Mouse (Mus musculus): Measurements from ENCODE around the gene 1700113H08Rik.

The 1700113H08Rik gene

DNA sequence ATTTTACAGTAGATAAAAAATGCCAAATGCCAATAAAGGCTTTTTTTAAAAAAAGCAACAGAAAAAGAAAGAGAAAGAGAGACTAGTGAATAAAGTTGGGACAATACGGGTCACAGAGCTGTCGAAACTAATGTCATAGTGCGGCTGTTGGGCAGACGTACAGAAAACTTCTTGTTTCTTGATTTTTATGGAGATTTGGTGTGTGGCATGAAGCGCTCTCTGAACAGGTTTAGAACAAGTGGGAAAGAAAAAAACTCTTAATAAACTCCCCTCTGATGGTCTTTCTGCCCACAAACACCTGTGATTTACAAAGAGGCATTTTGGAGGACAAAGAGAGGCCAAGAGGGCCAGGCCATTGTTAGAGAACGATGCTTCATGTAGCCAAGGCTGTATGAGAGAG lies 1.6 kb downstream of the 1700113H08Rik start:
- no peak for DNase-seq (ENCODE audit: low spot score)

DNA sequence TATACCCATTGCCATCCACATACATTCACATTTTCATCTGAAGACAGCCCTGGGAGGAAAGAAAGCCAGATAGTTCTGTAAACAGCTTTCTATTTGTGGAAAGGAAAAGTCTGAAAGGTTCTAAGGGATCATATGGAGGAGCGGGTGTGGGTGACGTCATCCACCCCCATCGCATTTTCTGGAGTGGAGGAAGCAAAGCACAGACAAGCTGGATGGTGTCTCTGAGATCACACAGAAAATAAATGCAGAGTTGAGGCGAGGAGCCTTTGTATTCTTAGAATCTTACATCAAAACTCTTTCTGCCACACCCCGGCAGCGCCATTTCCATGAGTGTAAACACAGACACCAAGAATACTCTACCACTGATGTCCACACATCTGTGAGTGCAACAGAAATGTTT lies 26.4 kb downstream of the 1700113H08Rik start:
- no peak for DNase-seq (ENCODE audit: low spot score)

DNA sequence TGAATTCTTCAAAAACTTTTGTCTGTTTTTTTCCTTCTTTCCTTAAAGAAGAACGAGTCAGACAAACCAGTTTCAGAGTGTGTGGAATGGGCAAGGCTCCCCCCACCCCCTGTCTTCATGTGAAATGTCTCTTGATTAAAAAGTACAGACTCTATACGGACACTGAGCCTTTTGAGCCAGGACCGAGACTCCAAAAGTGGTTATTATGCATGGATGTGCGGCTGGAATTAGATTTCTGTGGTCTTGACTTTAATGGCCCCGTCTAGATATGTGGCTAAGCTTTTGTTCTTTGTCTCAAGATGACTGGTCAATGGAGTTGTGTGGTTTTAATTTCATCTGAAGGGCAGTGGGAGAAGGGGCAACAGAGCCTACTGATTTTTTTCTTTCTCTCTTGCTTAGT lies 29.8 kb downstream of the 1700113H08Rik start:
- no peak for DNase-seq (ENCODE audit: low spot score)

DNA sequence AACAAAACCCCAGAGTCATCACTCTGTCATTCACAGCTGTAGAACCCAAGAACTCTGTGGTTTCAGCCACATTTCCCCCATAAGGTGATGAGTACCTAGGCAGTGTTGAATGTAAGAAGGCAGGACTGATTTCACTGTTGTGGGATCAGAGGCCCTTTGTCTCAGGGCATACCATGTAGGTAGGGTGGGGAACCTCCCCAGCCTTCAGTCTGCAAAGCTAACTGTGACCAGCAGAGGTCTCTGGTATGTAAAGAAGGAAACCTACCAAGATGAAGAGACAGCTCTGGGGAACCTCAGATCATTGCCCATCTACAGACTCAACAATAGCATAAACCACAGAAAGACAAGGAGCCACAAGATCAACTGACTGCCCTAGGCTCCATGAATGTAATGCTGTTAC lies 36.4 kb downstream of the 1700113H08Rik start:
- no peak for DNase-seq (ENCODE audit: low spot score)

DNA sequence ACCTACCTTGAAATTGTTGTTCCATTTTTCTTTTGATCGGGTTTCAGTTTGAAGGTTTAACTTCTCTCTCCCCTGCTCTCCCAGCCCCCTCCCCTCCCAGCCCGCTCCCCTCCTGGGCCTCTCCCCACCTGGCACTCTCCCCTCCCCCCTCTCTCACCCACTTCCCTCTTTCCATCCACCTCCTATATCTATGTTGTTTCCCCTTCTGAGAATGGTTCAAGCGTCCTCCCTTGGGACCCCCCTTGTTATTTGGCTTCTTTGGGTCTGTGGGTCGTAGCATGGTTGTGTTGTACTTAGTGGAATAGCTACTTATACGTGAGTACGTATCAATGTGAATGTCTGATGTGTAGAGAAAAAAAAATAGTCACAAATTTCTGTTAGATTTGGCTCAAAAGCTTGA lies 40.9 kb downstream of the 1700113H08Rik start:
- no peak for DNase-seq (ENCODE audit: low spot score)

DNA sequence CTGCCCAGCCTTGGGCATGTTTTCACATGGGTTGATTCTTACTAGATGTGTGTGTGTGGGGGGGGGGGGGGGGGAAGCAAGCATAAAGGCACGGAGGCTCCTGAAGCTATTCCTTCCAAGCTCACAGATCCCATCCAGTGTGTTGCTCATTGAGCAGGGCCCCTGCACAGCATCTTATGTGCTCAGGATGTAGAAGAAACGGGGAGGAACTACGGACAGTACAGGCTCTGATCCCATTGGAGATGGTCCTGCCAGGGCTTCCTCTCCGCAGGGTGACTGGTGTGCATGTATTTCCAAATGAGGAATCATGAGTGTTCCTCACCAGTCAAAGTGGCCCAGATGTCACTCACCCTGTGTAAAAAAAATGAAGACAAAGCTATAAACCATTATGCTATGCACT lies 42.8 kb downstream of the 1700113H08Rik start:
- no peak for DNase-seq (ENCODE audit: low spot score)

DNA sequence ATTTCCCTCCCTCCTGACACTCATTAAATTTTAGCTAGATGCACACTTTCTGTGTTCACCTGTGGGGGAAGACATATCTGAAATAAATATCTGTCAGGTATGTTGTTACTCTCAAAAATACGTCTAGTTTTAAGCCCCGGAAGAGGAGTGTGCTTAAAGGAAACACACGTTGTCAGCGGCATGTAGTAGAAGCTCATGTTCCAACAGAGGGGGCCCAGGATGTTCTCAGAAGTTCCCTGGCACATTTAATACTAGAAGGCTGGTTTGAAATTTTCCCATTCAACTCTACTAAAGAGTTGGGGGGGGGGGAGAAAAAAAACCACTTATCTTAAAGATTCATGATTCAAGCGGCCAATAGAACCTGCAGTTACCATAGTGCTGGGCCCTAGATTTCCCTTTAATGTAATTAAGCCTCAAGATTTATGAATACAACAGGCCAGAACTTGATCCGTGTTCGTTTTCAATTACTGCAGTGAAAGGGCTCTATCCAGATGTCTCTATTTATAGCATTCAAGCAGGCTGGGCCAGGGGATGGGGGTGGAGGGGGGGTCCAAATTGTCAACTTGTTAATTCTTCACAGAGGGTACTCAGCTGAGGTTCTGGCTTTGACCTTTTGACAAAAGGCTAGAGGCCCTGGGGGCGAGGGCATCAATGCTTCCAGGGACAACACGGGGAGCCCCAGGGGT lies 43.6 kb downstream of the 1700113H08Rik start:
- no peak for DNase-seq (ENCODE audit: low spot score)

DNA sequence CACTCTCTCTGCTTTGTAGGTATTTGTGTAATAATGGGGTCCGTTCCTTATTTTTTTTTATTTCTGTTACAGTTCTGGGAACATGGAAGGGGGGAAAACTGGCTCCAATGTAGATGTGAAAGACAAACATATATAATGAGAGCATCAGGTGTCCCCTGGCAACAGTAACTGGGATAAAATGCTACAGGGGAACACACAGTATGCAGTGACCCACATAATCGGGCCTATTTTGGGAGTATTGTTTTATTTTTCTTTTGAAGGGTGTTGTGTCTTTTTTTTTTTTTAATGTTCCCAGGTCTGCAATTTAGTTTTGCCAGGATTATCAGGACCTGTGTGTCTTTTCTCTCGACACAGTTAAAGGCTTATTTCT lies 44.1 kb downstream of the 1700113H08Rik start:
- no peak for DNase-seq (ENCODE audit: low spot score)

DNA sequence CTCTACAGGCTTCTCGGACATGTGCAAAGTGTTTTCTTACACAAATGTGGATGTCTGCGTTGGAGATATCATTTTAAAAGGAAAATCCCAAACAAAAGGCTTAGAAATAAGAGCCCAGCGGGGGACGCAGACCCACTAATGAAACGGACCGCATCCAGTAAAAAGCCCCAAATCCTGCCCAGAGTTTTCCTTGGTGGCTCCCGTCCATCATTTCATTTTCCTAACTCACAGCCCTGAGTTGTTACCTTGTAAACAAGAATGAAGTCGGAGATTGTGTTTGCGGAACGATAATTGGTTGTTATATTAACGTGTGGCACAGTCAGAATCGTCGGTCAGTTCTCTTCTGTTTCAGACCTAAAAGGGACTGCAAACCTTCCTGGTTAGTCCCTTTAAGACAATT lies 44.6 kb downstream of the 1700113H08Rik start:
- DNase-seq (ENCODE audit: low spot score), result no peak

DNA sequence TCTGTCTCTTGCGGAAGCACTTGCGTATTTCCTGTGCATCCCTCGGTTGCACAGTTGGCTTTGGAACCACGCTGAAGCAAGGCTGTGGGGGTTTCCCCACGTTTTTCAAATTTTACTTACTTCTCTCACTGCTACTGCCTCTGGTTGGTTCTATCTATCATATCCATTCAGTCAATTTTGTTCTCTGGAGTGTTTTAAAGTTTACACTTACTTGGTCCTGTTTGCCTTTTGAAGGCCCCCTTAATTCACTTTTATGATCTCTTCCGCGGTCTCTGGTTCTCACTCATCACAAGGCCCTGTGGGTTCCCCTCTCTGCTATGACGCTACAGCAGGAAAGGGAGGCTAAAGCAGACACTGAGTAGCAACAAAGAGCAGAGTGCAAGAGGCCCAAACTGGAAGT lies 45.4 kb downstream of the 1700113H08Rik start:
- DNase-seq (ENCODE audit: low spot score), result no peak

DNA sequence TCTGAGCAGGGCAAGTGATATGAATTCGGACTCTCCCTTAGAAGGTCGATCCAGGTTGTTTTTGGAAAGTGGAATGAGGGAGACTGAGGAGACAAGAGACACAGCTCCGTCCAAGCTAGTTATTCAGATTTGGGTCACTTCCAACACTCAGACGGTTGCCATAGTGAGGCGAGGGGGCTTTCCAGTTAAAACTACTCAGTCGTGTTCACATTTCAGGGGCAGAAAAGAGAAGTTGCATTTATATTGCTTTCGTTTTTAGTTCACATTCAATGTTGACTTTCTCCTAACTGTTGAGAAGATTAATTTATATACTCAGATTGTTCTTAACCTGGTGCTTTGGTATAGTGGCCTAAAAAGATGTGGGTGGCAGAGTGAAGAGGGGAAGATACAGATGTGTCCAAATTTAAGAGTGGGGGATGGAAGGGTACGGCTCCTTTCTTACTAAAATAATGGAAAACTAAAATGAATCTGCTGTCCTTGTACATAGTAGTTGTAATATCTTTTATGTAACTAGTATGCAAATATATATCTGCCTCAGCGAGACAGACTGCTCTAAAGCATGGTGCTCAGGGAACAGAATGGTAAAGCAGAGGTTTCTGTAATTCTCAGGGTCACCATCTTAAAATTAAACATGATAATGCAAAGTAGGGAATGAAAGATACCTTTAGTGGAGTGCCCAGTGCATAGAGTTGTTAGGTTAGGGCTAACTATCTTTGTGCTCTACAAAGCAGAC lies 49.9 kb downstream of the 1700113H08Rik start:
- no peak for DNase-seq (ENCODE audit: low spot score)

DNA sequence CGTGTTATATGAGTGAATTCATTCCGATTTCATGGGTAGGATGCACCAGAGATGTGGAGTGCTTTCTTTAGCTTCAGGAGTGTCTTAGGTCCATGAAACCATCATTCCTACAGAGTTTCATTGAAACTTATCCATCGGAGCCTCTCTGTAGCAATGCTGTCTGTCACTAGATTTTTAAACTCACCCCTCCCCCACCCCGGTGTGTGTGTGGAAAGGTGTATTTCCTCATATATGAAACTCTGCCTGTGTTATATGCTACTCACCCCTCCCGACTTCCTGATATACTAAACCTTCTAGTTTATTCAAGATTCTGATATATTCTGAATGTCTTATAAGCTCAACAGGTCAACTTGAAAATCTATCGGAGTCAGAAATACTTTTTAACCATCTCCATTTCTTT lies 50.5 kb downstream of the 1700113H08Rik start:
- DNase-seq (ENCODE audit: low spot score), result no peak

DNA sequence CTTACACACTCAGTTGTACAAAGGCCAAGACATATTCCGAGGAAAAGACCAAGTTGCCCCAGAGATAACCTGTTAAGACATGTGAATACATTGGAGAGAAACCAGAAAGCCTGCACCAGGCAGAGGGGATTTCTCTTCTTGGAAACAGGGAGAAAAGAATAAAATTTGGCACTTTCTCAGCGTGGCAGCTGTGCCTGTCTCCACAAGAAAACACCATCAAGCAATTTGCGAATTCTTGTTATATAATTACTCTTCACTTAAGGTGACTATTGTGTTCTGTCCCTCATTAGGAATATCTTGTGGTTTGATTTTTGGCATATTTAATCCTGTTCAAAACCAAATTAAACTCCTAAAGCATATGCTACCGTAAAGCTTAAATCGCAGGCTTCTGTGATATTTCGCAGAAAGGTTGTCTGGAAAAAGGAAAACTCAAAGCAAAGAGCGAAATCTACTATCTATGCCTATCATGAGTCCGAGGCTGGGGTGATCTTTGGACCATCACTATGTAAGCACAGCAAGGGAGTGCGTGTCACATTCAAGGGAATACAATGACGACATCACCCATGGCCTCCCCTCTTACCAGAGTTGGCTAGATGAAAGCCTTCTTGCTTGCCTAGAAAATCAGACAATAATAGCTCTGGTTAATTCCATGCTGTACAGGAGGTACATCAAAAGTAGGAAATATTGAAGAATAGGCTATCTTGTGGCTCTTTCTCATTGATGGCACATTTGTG lies 51.4 kb downstream of the 1700113H08Rik start:
- no peak for DNase-seq (ENCODE audit: low spot score)

DNA sequence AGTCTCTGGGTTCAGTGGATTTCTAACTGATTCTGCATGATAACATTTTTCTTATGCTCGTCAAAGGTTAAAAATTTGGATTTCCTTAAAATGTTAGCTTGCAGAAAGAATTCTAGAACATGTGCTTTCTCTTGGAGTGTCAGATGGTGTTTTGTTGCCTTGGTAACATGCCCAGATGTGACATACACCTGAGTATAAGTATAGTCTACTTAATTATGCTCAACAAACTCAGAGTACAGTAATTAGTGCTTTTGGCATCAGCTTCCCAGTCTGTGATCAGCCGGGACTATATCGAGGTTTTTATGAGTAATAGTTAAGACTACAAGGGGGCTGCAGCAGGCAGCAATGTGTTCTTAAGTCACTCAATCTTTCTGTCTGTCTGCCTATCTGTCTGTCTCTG lies 53.1 kb downstream of the 1700113H08Rik start:
- no peak for DNase-seq (ENCODE audit: low spot score)

DNA sequence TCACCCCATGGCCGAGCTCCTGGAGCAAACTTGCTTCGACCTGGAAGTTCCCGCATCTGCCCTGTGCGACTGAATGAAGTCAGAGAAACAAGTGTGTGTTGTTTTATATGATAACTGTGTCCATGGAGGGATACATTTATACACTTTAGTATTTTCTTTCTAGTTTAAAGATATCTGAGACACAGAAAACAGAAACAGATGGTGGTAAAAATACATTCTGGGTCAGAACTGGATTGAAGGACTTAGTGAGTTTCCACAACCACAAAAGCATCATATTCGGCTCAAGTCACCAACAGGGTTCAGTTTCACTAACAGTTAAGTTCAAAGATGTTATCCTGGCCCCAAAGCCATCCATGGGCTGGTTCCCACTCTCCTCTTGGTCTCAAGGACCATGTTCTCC lies 67.2 kb downstream of the 1700113H08Rik start:
- DNase-seq (ENCODE audit: low spot score), result no peak

DNA sequence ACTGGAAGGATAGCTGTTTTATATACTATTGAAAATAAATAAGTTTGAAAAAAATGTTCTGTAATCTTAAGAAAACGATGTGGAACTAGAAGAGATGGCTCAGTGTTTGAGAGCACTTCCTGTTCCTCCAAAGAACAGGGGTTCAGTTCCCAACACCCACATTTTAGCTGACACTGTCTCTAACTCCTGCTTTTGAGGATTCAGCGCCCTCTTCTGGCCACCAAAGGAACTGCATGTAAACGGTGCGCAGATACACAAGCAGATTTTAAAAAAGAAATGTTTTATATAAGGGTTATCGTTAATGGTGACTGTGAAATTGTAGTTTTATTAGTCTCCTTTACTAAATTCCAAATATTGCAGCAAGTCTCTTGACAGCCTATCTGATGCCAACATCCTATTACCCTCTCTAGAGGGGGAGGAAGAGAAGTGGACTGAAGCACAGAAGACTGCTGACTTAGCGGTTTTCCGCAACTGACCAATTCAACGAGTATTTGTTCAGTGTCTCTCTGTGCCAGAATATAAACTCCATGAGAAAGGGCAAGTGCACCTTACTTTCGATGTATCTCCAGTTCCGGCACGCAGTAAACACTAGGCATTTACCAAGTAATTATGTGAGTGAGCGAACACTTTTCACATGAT lies 68.5 kb downstream of the 1700113H08Rik start:
- no peak for DNase-seq (ENCODE audit: low spot score)

DNA sequence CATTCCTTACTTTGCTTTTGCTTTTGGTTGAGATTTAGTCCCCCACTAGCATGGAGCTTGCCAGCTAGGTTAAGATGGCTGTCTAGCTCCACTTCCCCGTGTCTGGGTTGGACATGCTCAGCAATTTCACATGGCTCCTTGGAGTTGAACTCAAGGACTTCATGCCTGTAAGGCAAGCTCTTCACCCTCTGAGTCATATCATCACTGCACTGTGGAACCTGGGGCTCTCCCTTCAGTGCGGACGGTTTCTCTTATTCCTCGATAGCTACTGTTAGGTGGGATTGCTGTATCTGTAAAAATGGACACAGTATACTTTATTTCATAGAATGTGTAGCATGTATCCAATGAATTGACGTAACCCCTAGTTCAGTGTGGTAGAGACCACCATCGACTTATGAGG lies 93.2 kb downstream of the 1700113H08Rik start:
- DNase-seq (ENCODE audit: low spot score), result no peak

DNA sequence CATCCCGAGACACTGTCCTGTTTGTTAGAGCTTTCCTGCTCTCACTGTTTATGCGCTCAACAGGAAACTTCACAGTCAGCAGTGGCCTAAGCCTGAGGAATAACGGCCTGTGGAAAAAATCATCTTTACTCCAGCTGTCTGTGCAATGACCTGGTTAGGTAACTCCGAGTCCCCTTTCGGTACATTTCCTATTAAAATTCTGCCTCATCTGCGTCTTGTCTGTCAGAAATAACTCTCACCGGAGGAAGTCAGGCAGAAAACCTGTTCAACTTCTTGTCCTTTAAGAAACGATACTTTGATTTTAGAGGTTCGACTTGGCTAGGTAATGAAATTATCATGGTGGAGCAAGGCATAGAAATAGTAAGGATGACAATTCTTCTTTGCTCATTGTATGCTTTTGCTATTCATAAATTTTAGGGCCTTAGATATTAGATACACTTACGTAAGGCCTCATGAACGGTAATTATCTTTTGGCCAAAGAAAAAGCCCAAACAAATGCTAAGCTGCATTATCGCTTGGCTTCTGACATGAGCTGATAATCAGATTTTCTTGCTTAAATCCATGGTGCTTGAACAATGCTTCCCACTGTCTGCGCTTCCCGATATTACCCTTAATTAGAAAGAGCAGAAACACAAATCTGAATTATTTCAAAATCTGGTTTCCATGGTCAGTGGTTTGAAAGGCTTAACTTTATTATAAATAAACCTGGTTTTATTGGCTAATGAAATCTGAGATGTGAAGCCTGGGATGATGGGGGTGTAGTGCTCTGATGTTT lies 96.1 kb downstream of the 1700113H08Rik start:
- DNase-seq (ENCODE audit: low spot score), result no peak

DNA sequence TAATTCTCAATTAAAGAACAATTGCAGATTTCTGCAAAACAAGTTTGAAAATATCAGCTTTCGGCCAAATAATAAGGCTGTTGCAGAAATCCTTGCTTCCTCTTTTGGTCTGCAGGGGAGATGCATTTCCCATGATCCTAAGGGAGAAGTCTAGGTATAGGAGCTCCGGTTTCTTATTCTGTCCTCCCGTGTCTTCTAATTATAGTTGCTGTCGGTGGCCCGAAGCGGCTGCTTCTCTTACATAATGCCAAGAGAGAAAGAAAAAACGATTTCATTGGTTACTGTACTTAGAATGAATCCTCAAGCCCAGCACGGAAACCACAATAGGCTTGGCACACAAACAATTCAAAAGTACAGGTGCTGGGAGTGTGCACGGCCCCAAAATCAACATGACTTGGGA lies 101.9 kb downstream of the 1700113H08Rik start:
- DNase-seq (ENCODE audit: low spot score), result no peak

DNA sequence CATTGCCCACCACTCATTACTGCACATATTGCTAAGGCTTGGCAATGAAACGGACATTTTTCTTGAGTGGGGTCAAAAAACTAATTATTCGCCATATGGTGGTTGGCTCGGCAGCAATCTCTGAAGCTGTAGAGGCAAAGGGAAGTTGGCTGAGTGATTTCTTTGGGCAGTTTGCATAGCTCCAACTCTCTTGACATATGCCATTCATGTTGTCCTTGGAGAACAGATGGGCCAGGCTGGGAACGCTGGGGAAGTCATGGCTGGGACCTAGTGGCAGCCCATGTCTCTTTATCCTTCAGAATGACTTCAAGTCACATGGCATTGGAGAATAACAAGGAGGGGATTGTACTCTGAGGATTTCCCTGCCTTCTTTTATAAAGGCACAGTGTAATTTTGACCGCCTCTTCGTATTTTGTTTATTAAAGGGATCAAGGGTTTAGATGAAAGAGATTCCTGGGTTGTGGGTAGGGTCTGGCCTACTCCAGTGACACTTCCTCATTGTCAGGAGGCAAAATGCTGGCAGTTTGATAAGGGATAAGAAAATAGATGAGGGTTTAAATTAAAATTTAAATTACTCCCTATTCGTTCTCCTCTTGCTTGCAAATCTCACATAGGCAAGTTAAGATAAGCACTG lies 138.4 kb downstream of the 1700113H08Rik start:
- DNase-seq (ENCODE audit: low spot score), result no peak

DNA sequence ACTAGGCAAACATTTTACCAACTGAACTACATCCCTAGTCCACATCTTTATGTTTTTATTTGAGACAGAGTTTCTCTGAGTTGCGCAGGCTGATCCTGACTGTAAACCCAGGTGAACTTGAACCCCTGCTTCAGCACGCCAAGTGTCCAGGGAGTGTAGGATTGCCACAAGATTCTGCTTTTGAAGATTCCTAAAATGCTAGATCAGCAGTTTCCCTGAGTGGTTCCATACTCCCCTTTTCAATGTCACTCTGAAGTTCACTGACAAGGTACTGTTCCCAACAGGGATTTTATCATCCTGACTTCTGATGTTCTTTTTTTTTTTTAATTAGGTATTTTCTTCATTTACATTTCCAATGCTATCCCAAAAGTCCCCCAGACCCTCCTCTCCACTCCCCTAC lies 140.9 kb downstream of the 1700113H08Rik start:
- no peak for DNase-seq (ENCODE audit: low spot score)

DNA sequence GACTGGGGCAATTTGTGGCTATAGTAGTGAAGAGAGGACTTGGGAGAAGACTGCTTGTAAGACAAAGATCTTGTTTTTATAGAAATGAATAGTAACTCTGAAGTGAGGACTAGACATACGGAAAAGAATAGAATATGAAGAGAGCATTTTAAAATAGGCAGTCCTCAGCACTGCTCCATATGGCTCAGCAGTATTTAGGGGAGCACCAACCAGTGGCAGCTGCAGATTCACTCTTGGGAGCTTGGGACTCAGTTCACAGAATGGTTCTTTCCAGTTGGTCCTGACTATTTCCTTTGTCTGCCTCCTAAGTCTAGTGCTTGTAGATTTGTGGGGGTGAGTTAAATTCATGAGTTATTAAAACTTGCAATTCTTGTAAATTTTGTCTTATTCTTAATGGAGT lies 151.6 kb downstream of the 1700113H08Rik start:
- DNase-seq (ENCODE audit: low spot score), result no peak

Data from urinary bladder, postnatal 25 days (tissue).